17 mouse cellular contexts compared by ENCODE assay signal in the genomic region with DNA sequence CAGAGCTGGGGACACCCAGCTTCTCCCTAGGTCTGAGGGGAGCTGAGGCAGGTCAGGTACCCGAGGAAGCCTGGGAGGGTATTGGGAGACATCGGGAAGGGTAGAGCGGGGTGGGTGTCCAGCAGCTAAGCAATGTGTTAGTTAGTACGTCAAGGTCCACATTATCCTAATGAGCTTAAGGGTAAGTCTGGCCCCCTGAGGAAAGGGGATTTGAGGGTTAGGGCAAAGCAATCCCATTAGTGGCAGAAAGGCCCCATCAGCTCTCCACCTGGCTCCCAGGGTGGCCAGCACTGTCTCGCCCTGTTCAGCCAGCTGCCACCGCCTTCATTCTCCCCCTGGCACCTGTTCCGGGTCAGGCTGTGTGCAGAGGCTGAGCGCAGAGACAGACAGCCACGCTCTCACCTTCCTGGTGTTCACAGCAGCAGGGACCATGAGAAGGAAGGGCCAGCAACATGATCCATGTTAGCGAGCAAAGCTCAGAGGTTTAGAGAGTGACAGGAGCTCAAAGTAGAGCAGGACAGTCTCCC. TPM values are rescaled to one million over a fixed set of nuclear protein-coding genes. Genes with fewer than 3 reads are reported as not detected.
DNase-seq lines count a peak whose midpoint lies in the region; ATAC-seq and TF ChIP-seq lines count a peak whose summit lies in the region.
"Had no signal": no experiment of that assay in that cellular context is flagged by ENCODE, and none has a peak within 500 bp of the region (broad histone marks: within the 10 kb centered on the region; RNA-seq: fewer than 3 reads in every experiment).

No protein-coding gene starts in this region.

- ATAC-seq in hindbrain, postnatal 0 days, result no peak
- ATAC-seq in midbrain, embryonic 12.5 days (ENCODE audit: low FRiP score, low read depth), result no peak
- no peak for ATAC-seq in midbrain, embryonic 15.5 days (replicated peaks)
- ATAC-seq: intestine, postnatal 0 days had no signal

- H3K9me3 ChIP-seq in hindbrain, embryonic 10.5 days, result no peaks in the 10 kb centered on the region
- H3K9me3 ChIP-seq in hindbrain, postnatal 0 days (ENCODE audit: low read length), result no peaks in the 10 kb centered on the region
- no peaks in the 10 kb centered on the region for H3K9me3 ChIP-seq in midbrain, embryonic 12.5 days
- H3K9me3 ChIP-seq in midbrain, embryonic 15.5 days, result no peaks in the 10 kb centered on the region
- H3K9me3 ChIP-seq: heart, embryonic 13.5 days; hindbrain, embryonic 15.5 days; liver, embryonic 15.5 days had no signal

- H3K4me1 ChIP-seq in hindbrain, embryonic 10.5 days (replicated peaks), result peaks cover 65% of the 10 kb centered on the region
- H3K4me1 ChIP-seq in hindbrain, postnatal 0 days (ENCODE audit: insufficient read depth, low read length), result peaks cover 8% of the 10 kb centered on the region; the same call in 1 of the 2 replicates
- H3K4me1 ChIP-seq in midbrain, embryonic 12.5 days, result peaks cover 43% of the 10 kb centered on the region
- peaks cover 26% of the 10 kb centered on the region for H3K4me1 ChIP-seq in midbrain, embryonic 15.5 days

- H3K4me2 ChIP-seq in hindbrain, postnatal 0 days (ENCODE audit: low read depth, low read length), result no peak overlapping the region
- no peak overlapping the region for H3K4me2 ChIP-seq in midbrain, embryonic 12.5 days (replicated peaks)
- H3K4me2 ChIP-seq in midbrain, embryonic 15.5 days, result no peak overlapping the region
- H3K4me2 ChIP-seq: heart, embryonic 13.5 days; hindbrain, embryonic 15.5 days; liver, embryonic 15.5 days had no signal

- DNase-seq in cerebellum, adult 8-10 months, result peak; percentile 24
- DNase-seq in cerebellum, postnatal 4 days (ENCODE audit: low spot score in 2 of 2), result no peak
- DNase-seq in hindbrain, embryonic 10.5 days (ENCODE audit: low spot score), result no peak
- DNase-seq in hindbrain, postnatal 0 days (ENCODE audit: low spot score), result no peak
- peak; percentile 77 for DNase-seq in retina, postnatal 7 days (ENCODE audit: low read depth, low spot score)
- no peak for DNase-seq in gastrocnemius, postnatal 25 days
- DNase-seq: adrenal gland, postnatal 36 days; cerebellum, postnatal 14 days; kidney, postnatal 10 days; lung, postnatal 4 days; thymus, postnatal 14 days had no signal

- TF ChIP-seq CTCF in hindbrain, postnatal 0 days (IDR thresholded peaks at IDR 0.05; ENCODE audit: low read depth), result no peak

- H3K27me3 ChIP-seq in hindbrain, embryonic 10.5 days (ENCODE audit: insufficient read depth, poor library complexity, severe bottlenecking), result no peaks in the 10 kb centered on the region
- H3K27me3 ChIP-seq in hindbrain, postnatal 0 days (ENCODE audit: insufficient read depth, low read length), result no peaks in the 10 kb centered on the region
- H3K27me3 ChIP-seq in midbrain, embryonic 12.5 days, result peaks cover 36% of the 10 kb centered on the region
- H3K27me3 ChIP-seq in midbrain, embryonic 15.5 days (replicated peaks), result no peaks in the 10 kb centered on the region
- H3K27me3 ChIP-seq: heart, embryonic 13.5 days; hindbrain, embryonic 15.5 days; liver, embryonic 15.5 days had no signal

- WGBS in hindbrain, embryonic 10.5 days, result 84% methylated on average over 10 of the region's 10 CpGs
- 67% methylated on average over 10 of the region's 10 CpGs for WGBS in hindbrain, postnatal 0 days
- 34% methylated on average over 10 of the region's 10 CpGs for WGBS in midbrain, embryonic 12.5 days
- WGBS in midbrain, embryonic 15.5 days, result 48% methylated on average over 10 of the region's 10 CpGs

- peak overlapping the region; percentile 94 for H3K27ac ChIP-seq in hindbrain, embryonic 10.5 days
- no peak overlapping the region for H3K27ac ChIP-seq in hindbrain, postnatal 0 days
- H3K27ac ChIP-seq in midbrain, embryonic 12.5 days (replicated peaks), result peak overlapping the region; percentile 90
- no peak overlapping the region for H3K27ac ChIP-seq in midbrain, embryonic 15.5 days
- H3K27ac ChIP-seq: heart, embryonic 13.5 days; hindbrain, embryonic 15.5 days; liver, embryonic 15.5 days had no signal

- no peak overlapping the region for H3K9ac ChIP-seq in hindbrain, postnatal 0 days (replicated peaks; ENCODE audit: low read length)
- H3K9ac ChIP-seq in midbrain, embryonic 12.5 days (replicated peaks), result peak overlapping the region; percentile 24; the same call in 1 of the 2 replicates
- no peak overlapping the region for H3K9ac ChIP-seq in midbrain, embryonic 15.5 days
- H3K9ac ChIP-seq: heart, embryonic 13.5 days; hindbrain, embryonic 15.5 days; liver, embryonic 15.5 days had no signal

- H3K4me3 ChIP-seq in hindbrain, embryonic 10.5 days, result no peak overlapping the region
- no peak overlapping the region for H3K4me3 ChIP-seq in hindbrain, postnatal 0 days (ENCODE audit: low read length)
- H3K4me3 ChIP-seq in midbrain, embryonic 12.5 days, result no peak overlapping the region
- no peak overlapping the region for H3K4me3 ChIP-seq in midbrain, embryonic 15.5 days
- H3K4me3 ChIP-seq: heart, embryonic 13.5 days; hindbrain, embryonic 15.5 days; liver, embryonic 15.5 days had no signal

- H3K36me3 ChIP-seq in hindbrain, embryonic 10.5 days, result peaks cover 90% of the 10 kb centered on the region
- peaks cover 31% of the 10 kb centered on the region for H3K36me3 ChIP-seq in hindbrain, postnatal 0 days (ENCODE audit: insufficient read depth, low read length)
- H3K36me3 ChIP-seq in midbrain, embryonic 12.5 days, result peaks cover 58% of the 10 kb centered on the region
- peaks cover 22% of the 10 kb centered on the region for H3K36me3 ChIP-seq in midbrain, embryonic 15.5 days (replicated peaks)

RNA-seq across cellular contexts. Expression of a gene that starts 6.0 kb away (rescaled TPM):
- 52.9 and 55.6 TPM in 2 replicates for polyA plus RNA-seq in hindbrain, embryonic 10.5 days (2016; fragmentation: Nextera tagmentation; extraction: Ambion mirVana)
- total RNA-seq in hindbrain, postnatal 0 days (2014; rRNA removed), result 119 and 122 TPM in 2 replicates
- 48.2 and 49.4 TPM in 2 replicates for polyA plus RNA-seq in hindbrain, postnatal 0 days (2015; fragmentation: Nextera tagmentation; extraction: Ambion mirVana)
- polyA plus RNA-seq in midbrain, embryonic 12.5 days (2016; fragmentation: Nextera tagmentation; extraction: Ambion mirVana), result 51.2 and 52.3 TPM in 2 replicates
- polyA plus RNA-seq in midbrain, embryonic 15.5 days (2015; fragmentation: Nextera tagmentation; extraction: Ambion mirVana), result 66.8 and 69.9 TPM in 2 replicates
- 1 to 10 TPM; 5.2 to 6.8 TPM for total RNA-seq in gastrocnemius, postnatal 25 days (2021)

RNA-seq across cellular contexts. Expression of a gene that starts 17.6 kb away (rescaled TPM):
- 22.4 and 26.7 TPM in 2 replicates for polyA plus RNA-seq in hindbrain, embryonic 10.5 days (2016; fragmentation: Nextera tagmentation; extraction: Ambion mirVana)
- 49.3 and 51.5 TPM in 2 replicates for total RNA-seq in hindbrain, postnatal 0 days (2014; rRNA removed)
- polyA plus RNA-seq in hindbrain, postnatal 0 days (2015; fragmentation: Nextera tagmentation; extraction: Ambion mirVana), result 26.0 and 27.6 TPM in 2 replicates
- 20.4 and 22.6 TPM in 2 replicates for polyA plus RNA-seq in midbrain, embryonic 12.5 days (2016; fragmentation: Nextera tagmentation; extraction: Ambion mirVana)
- polyA plus RNA-seq in midbrain, embryonic 15.5 days (2015; fragmentation: Nextera tagmentation; extraction: Ambion mirVana), result 22.5 and 23.9 TPM in 2 replicates
- 100 to 1,000 TPM; 315 to 363 TPM for total RNA-seq in gastrocnemius, postnatal 25 days (2021)

RNA-seq across cellular contexts. Expression of a gene that starts 17.8 kb away (rescaled TPM):
- 149 and 151 TPM in 2 replicates for polyA plus RNA-seq in hindbrain, embryonic 10.5 days (2016; fragmentation: Nextera tagmentation; extraction: Ambion mirVana)
- 140 and 156 TPM in 2 replicates for total RNA-seq in hindbrain, postnatal 0 days (2014; rRNA removed)
- polyA plus RNA-seq in hindbrain, postnatal 0 days (2015; fragmentation: Nextera tagmentation; extraction: Ambion mirVana), result 133 and 138 TPM in 2 replicates
- 128 and 129 TPM in 2 replicates for polyA plus RNA-seq in midbrain, embryonic 12.5 days (2016; fragmentation: Nextera tagmentation; extraction: Ambion mirVana)
- polyA plus RNA-seq in midbrain, embryonic 15.5 days (2015; fragmentation: Nextera tagmentation; extraction: Ambion mirVana), result 152 and 155 TPM in 2 replicates
- total RNA-seq in gastrocnemius, postnatal 25 days (2021), result 10 to 100 TPM; 67.1 to 68.5 TPM

RNA-seq across cellular contexts. Expression of a gene that starts 34.0 kb away (rescaled TPM):
- 29.7 and 33.6 TPM in 2 replicates for polyA plus RNA-seq in hindbrain, embryonic 10.5 days (2016; fragmentation: Nextera tagmentation; extraction: Ambion mirVana)
- 67.6 and 79.9 TPM in 2 replicates for total RNA-seq in hindbrain, postnatal 0 days (2014; rRNA removed)
- 34.4 and 35.3 TPM in 2 replicates for polyA plus RNA-seq in hindbrain, postnatal 0 days (2015; fragmentation: Nextera tagmentation; extraction: Ambion mirVana)
- 28.8 and 30.4 TPM in 2 replicates for polyA plus RNA-seq in midbrain, embryonic 12.5 days (2016; fragmentation: Nextera tagmentation; extraction: Ambion mirVana)
- 33.9 and 34.9 TPM in 2 replicates for polyA plus RNA-seq in midbrain, embryonic 15.5 days (2015; fragmentation: Nextera tagmentation; extraction: Ambion mirVana)
- 10 to 100 TPM; 22.8 to 23.8 TPM for total RNA-seq in gastrocnemius, postnatal 25 days (2021)

RNA-seq across cellular contexts. Expression of a gene that starts 38.9 kb away (rescaled TPM):
- 80.5 and 89.3 TPM in 2 replicates for polyA plus RNA-seq in hindbrain, embryonic 10.5 days (2016; fragmentation: Nextera tagmentation; extraction: Ambion mirVana)
- total RNA-seq in hindbrain, postnatal 0 days (2014; rRNA removed), result 397 and 410 TPM in 2 replicates
- 171 and 180 TPM in 2 replicates for polyA plus RNA-seq in hindbrain, postnatal 0 days (2015; fragmentation: Nextera tagmentation; extraction: Ambion mirVana)
- polyA plus RNA-seq in midbrain, embryonic 12.5 days (2016; fragmentation: Nextera tagmentation; extraction: Ambion mirVana), result 101 and 102 TPM in 2 replicates
- 214 and 219 TPM in 2 replicates for polyA plus RNA-seq in midbrain, embryonic 15.5 days (2015; fragmentation: Nextera tagmentation; extraction: Ambion mirVana)
- total RNA-seq in gastrocnemius, postnatal 25 days (2021), result 10 to 100 TPM; 16.2 to 21.2 TPM

Comparison
In these comparisons a context has a peak if more than half of its experiments do, and no peak if none do; other contexts are left out.
1. DNase-seq: peak in cerebellum, adult 8-10 months (single experiment) and retina, postnatal 7 days (single experiment); none in cerebellum, postnatal 4 days (0 of 2), hindbrain, embryonic 10.5 days (single experiment), hindbrain, postnatal 0 days (single experiment) and gastrocnemius, postnatal 25 days (single experiment).
2. H3K27ac ChIP-seq: peak in hindbrain, embryonic 10.5 days (single experiment) and midbrain, embryonic 12.5 days (single experiment); none in hindbrain, postnatal 0 days (single experiment) and midbrain, embryonic 15.5 days (single experiment).